ENCODE assay signal across 8 mouse cellular contexts in the genomic region with DNA sequence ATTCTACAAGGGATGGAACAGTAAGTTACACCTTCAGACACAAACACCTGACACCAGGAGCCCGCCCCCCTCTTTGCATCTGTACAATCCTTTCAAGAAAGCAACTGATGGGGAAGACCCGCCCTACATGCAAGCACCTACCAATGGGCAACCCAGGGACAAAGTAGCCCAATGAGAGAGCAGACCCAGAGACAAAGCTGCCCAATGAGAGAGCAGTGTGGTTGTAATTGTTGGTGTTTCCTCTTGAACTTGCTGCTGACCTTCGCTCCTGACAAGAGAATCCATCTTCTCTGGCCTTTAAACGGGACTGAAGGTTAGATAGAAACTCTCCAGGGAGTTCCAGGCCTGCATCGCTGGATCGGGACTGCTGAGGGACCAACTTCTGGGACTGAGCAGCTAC.
A peak's percentile ranks its signal among the peaks of the same experiment; 100 is the strongest.
DNase-seq lines count a peak whose midpoint lies in the region; ATAC-seq lines count a peak whose summit lies in the region.

No protein-coding gene starts in this region.

- ATAC-seq in heart, embryonic 14.5 days (ENCODE audit: insufficient number of reproducible peaks, insufficient read depth, low FRiP score, low read depth) = no peak
- ATAC-seq in common myeloid progenitor, adult 5-6 weeks (replicated peaks; ENCODE audit: low read depth, poor library complexity, severe bottlenecking) = peak; percentile 43; the same call in 1 of the 2 replicates
- ATAC-seq in midbrain, embryonic 14.5 days (ENCODE audit: low FRiP score, low TSS enrichment) = peak; percentile 43; the same call in 1 of the 2 replicates

- H3K4me2 ChIP-seq in heart, embryonic 14.5 days (ENCODE audit: low read length) = peak overlapping the region; percentile 30
- peak overlapping the region; percentile 33 for H3K4me2 ChIP-seq in midbrain, embryonic 14.5 days (ENCODE audit: low read length)

- H3K4me3 ChIP-seq in heart, embryonic 14.5 days (ENCODE audit: control insufficient read depth in 1 of 2, insufficient read depth in 1 of 2, low read depth in 1 of 2, low read length in 2 of 2) = 0 out of 4 replicates have a peak overlapping the region, but pooled peaks have one; percentile 2 to 5
- H3K4me3 ChIP-seq in midbrain, embryonic 14.5 days (replicated peaks; ENCODE audit: low read depth, low read length) = no peak overlapping the region

- 32% methylated on average over 6 of the region's 6 CpGs for WGBS in heart, embryonic 14.5 days
- WGBS in midbrain, embryonic 14.5 days = 41% methylated on average over 6 of the region's 6 CpGs

- H3K9me3 ChIP-seq in heart, embryonic 14.5 days (ENCODE audit: control insufficient read depth, low read length) = no peaks in the 10 kb centered on the region
- H3K9me3 ChIP-seq in midbrain, embryonic 14.5 days (ENCODE audit: control insufficient read depth, low read length) = no peaks in the 10 kb centered on the region

- H3K4me1 ChIP-seq in heart, embryonic 14.5 days (ENCODE audit: control insufficient read depth in 2 of 2, insufficient read depth in 2 of 2, low read length in 2 of 2) = peaks cover 0 to 2% of the 10 kb centered on the region in 2 experiments; a peak in 1 of 4 replicates
- H3K4me1 ChIP-seq in midbrain, embryonic 14.5 days (ENCODE audit: control insufficient read depth, insufficient read depth, low read length) = no peaks in the 10 kb centered on the region

- no peaks in the 10 kb centered on the region for H3K36me3 ChIP-seq in heart, embryonic 14.5 days (ENCODE audit: control insufficient read depth, insufficient read depth, low read length)
- no peaks in the 10 kb centered on the region for H3K36me3 ChIP-seq in midbrain, embryonic 14.5 days (ENCODE audit: control insufficient read depth, insufficient read depth, low read length)

- no peak overlapping the region for H3K27ac ChIP-seq in heart, embryonic 14.5 days (replicated peaks in 1 of 2; ENCODE audit: control insufficient read depth in 1 of 2, insufficient read depth in 1 of 2, low read depth in 2 of 2, low read length in 2 of 2)
- no peak overlapping the region for H3K27ac ChIP-seq in midbrain, embryonic 14.5 days (replicated peaks; ENCODE audit: low read depth, low read length)

- H3K27me3 ChIP-seq in heart, embryonic 14.5 days (ENCODE audit: control insufficient read depth, insufficient read depth, low read length) = no peaks in the 10 kb centered on the region
- no peaks in the 10 kb centered on the region for H3K27me3 ChIP-seq in midbrain, embryonic 14.5 days (ENCODE audit: control insufficient read depth, insufficient read depth, low read length)

- DNase-seq in heart, adult 9 months (ENCODE audit: low spot score in 2 of 2) = no peak
- peak; percentile 29 for DNase-seq in induced T-regulatory cell, adult 2 months (ENCODE audit: low read depth)
- peak; percentile 42 for DNase-seq in midbrain, embryonic 14.5 days
- no peak for DNase-seq in right cerebral cortex, adult 18-20 months
- DNase-seq in left cerebral cortex, adult 8-10 months (ENCODE audit: low spot score in 2 of 2) = no peak
- no peak for DNase-seq in layer of hippocampus, adult 11-12 months (ENCODE audit: low spot score)

- H3K9ac ChIP-seq in heart, embryonic 14.5 days (ENCODE audit: low read length) = no peak overlapping the region; the same call in 1 of the 2 replicates
- H3K9ac ChIP-seq in midbrain, embryonic 14.5 days (replicated peaks; ENCODE audit: low read length) = no peak overlapping the region

Comparison
In these comparisons a context has a peak if more than half of its experiments do, and no peak if none do; other contexts are left out.
1. DNase-seq: peak in induced T-regulatory cell, adult 2 months (single experiment) and midbrain, embryonic 14.5 days (single experiment); none in heart, adult 9 months (0 of 2), right cerebral cortex, adult 18-20 months (single experiment), left cerebral cortex, adult 8-10 months (0 of 2) and layer of hippocampus, adult 11-12 months (single experiment).